Mouse (Mus musculus) MEL (cell line): ENCODE measurements around the gene Cx3cr1.

ENCODE experiments used
- CTCF ChIP-seq, 3 experiments: IDR thresholded peaks in 2 of 3; conservative IDR thresholded peaks in 1 of 3; 2 replicates each; pipeline ENCODE4 v1.5.1; 2011 to 2012; ENCODE audit warnings: low read length in 3 of 3, low read depth in 2 of 3, mild to moderate bottlenecking in 2 of 3, improper control_type of control experiment in 1 of 3, inconsistent platforms in 1 of 3, mixed read lengths in 1 of 3, moderate library complexity in 1 of 3; ENCODE audit not compliant: control insufficient read depth in 1 of 3, insufficient read depth in 1 of 3, poor library complexity in 1 of 3, severe bottlenecking in 1 of 3
- POLR2A ChIP-seq, 2 experiments: IDR thresholded peaks; 2 replicates each; pipeline ENCODE4 v1.6.1; 2011 to 2012; ENCODE audit warnings: low read length in 2 of 2, mild to moderate bottlenecking in 2 of 2, control low read depth in 1 of 2, improper control_type of control experiment in 1 of 2, low read depth in 1 of 2, moderate library complexity in 1 of 2; ENCODE audit not compliant: control insufficient read depth in 1 of 2, insufficient read depth in 1 of 2, poor library complexity in 1 of 2
- POLR2AphosphoS2 ChIP-seq: IDR thresholded peaks from 2 replicates; pipeline ENCODE4 v1.6.1; 2011; ENCODE audit warnings: low read length, improper control_type of control experiment
- USF2 ChIP-seq, 2 experiments: IDR thresholded peaks; 2 replicates each; pipeline ENCODE4 v1.6.1; 2011 to 2012; ENCODE audit warnings: improper control_type of control experiment in 2 of 2, low read length in 2 of 2, borderline replicate concordance in 1 of 2, inconsistent platforms in 1 of 2, low read depth in 1 of 2, mild to moderate bottlenecking in 1 of 2; ENCODE audit not compliant: insufficient read depth in 1 of 2
- ZMIZ1 ChIP-seq: IDR thresholded peaks from 2 replicates; pipeline ENCODE4 v1.6.1; 2012; ENCODE audit warnings: low read depth, mild to moderate bottlenecking, inconsistent platforms, low read length, improper control_type of control experiment, moderate library complexity

- TF ChIP-seq POLR2A (IDR thresholded peaks at IDR 0.05; ENCODE audit: control insufficient read depth in 1 of 2, insufficient read depth in 1 of 2, low read depth in 1 of 2, low read length in 2 of 2, poor library complexity in 1 of 2) (no peak), CTCF (IDR thresholded peaks at IDR 0.05 in 2 of 3, conservative IDR thresholded peaks at IDR 0.05 in 1 of 3; ENCODE audit: control insufficient read depth in 1 of 3, insufficient read depth in 1 of 3, low read depth in 2 of 3, low read length in 3 of 3, poor library complexity in 1 of 3, severe bottlenecking in 1 of 3) (no peak), USF2 (IDR thresholded peaks at IDR 0.05; ENCODE audit: borderline replicate concordance in 1 of 2, insufficient read depth in 1 of 2, low read depth in 1 of 2, low read length in 2 of 2) (no peak), POLR2AphosphoS2 (no peak), ZMIZ1 (no peak)
These were observed 10.9 kb downstream of the Cx3cr1 start for GRCm38 (mm10) chr9:120058730-120059129.
